Mouse (Mus musculus): Measurements from ENCODE around the gene Nup107.

The Nup107 gene

DNA sequence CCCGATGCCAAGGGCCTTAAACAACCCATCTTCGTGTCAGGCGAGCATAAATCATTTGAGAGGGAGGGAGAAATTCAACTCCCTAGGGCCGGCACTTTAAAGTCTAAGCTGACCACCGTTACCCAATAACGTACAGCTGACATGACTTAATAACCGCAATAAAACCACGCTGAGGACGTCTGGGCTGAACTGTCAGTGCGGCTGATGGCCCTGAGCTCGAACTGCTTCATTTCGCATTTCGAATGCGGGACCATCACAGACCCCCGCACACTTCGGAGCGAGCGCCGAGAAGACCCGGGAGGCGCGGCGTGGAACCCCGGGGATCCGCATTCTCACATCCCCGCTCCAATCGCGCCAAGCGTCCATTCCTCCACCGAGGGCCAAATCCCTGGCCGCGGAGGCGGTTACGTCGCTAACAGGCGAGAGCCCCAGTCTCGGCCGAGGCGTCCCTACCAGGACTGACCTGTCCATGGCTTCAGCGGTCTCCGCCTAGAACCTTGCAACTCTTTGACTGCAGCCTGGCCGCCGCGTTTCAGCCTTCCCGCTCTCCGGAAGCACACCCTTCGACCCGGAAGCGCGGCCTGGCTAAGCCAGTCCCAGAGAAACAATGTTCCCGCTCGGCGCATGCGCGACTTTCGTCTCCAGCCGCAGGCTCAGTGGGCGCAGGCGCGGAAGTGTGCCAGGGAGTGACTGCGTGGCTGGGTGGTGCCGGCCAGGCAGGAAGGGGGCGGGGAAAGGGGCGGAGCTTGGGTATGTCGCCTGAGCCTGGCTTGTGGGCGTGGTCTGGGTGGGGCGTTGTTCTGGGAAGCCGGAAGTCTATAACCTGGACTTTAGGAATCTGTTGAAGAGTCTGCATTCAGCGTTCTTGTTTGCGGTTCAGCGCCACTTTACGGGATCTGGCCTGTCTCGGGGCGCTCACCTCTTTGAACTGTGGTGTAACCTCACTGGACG lies at the start of gene Nup107:
Gene Nup107 (minus strand): TSS at position 565 of the 951 bp plus-strand sequence.
- DNase-seq (ENCODE audit: low spot score in 2 of 2), result peak; percentile 100

DNA sequence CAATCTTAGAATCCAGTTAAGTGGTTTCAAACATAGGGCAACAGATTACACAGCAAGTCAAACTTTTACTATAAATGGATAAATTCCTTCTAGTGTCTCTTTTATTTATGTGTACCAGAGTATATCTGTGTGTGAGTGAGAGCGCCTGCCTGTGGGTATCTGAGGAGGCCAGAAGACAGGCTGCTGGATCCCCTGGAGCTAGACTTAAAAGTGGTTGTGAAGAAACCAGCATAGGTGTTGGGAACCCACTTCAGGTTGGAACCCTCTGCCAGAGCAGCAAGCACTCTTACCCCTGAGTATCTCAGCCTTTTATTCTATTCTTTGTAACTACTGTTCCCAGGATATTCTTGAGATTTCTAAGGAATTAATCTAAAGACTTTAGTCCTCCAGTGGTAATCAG lies 49.3 kb upstream of the Nup107 start:
- DNase-seq (ENCODE audit: low spot score in 2 of 2), result no peak

DNA sequence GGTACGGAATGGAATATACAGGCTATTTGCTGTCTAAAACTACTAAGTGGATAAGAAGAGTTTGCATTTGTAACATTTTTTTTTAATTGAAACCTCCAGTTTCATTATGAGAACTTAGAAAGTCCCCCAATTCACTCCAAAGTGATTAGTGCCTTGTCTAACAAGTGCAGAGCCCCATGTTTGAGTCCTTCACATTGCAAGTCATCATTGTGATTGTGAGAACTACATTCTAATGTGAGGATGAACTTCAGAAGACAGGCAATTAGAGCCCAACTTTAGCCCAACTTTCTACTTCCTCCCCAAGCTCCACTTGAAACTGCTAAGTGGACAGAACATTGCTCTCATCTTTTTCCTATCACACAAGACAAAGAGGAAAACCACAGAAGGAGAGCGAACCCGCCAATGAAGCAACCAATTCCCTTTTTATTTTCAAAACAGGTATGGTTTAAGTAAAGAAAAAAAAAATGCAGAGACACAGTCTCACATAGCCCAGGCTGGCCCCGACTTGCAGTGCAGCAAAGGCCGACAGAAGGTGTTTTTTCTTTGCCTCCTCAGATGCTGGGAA lies 48.0 kb upstream of the Nup107 start:
- no peak for DNase-seq (ENCODE audit: low spot score in 2 of 2)

DNA sequence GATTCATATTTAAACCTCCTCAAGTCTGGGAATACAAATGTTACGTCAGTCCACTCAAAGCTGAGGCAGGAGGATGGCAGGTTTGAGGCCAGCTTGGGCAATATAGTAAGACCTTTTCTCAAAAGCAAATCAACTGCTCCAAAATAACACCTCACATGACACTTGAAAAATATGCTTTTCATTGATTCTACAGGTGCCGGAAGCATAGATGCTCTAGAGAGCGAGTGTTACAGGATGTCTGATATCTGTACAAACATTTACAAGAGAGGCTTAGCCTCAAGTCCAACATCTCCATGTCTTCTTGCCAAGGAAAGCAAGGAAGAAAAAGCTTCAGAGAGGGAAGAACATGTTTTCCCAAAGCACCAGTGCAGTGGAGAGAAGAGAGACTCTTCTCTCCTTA lies 47.2 kb upstream of the Nup107 start:
- DNase-seq (ENCODE audit: low spot score in 2 of 2), result no peak

DNA sequence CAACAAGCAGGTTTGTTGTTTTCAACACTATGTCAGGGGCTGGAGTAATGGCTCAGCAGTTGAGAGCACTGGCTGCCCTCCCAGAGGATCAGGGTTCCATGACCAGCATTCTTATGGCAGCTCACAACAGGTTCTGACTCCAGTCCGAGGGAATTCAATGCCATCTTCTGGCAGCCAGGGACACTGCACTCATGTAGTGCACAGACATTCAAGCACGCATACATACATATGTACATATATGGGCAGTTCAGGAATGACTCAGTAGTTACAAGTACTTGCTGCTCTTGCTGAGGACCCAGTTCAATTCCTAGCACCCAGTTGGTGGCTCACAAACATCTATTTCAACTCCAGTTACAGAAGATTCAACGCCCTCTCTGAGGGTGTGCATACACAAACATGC lies 46.4 kb upstream of the Nup107 start:
- no peak for DNase-seq (ENCODE audit: low spot score in 2 of 2)

DNA sequence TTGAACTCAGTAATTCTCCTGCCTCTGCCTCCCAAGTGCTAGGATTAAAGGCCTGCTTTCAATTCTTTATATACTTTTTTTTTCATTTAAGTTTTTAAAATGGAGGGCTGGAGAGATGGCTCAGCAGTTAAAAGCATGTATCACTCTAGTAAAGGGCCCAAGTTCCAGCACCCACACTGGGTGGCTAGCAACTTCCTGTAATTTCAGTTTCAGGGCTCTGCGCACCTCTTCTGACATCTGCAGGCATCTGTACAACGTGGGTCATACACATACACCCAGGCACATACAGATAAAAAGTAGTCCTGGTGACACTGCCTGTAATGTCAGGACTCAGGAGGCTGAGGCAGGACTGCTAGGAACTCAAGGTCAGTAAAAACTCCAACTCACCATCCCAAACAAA lies 43.8 kb upstream of the Nup107 start:
- no peak for DNase-seq (ENCODE audit: low spot score in 2 of 2)

DNA sequence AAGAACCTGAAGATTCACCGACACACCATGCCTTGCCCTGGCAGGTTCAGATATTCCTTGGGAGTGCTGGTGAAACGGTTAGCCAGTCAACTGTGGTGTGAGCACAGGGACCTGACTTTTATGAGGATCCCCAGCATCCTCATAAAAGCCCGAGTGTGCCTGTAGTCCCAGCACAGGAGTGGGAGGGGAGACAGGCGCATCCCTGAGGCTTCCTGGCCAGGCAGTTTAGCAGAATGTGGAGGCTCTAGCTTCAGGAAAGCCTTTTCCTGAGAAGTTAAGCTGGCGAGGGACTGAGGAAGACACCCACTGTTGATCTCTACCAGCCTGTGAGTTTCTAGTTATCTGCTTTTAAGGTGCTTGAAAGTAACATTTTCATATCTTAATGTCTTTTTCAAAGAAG lies 42.9 kb upstream of the Nup107 start:
- DNase-seq (ENCODE audit: low spot score in 2 of 2), result no peak

DNA sequence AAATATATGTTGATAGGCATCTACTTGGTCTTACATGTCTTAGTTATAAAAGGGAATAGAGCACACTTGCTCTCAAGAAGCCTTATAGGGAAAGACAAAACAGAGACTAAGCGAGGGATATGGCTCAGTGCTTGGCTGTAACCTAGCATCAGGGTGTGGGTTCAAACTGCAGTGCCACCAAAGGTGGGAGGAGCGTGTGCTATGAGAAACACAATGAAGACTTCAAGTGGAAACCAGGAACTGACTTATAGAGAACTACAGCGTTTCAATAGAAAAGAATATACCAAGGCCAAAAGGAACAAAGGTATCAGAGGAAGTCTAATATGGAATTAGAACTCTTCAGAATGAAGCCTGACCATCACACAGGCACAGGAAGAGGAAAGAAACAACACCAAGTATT lies 38.3 kb upstream of the Nup107 start:
- no peak for DNase-seq (ENCODE audit: low spot score in 2 of 2)

DNA sequence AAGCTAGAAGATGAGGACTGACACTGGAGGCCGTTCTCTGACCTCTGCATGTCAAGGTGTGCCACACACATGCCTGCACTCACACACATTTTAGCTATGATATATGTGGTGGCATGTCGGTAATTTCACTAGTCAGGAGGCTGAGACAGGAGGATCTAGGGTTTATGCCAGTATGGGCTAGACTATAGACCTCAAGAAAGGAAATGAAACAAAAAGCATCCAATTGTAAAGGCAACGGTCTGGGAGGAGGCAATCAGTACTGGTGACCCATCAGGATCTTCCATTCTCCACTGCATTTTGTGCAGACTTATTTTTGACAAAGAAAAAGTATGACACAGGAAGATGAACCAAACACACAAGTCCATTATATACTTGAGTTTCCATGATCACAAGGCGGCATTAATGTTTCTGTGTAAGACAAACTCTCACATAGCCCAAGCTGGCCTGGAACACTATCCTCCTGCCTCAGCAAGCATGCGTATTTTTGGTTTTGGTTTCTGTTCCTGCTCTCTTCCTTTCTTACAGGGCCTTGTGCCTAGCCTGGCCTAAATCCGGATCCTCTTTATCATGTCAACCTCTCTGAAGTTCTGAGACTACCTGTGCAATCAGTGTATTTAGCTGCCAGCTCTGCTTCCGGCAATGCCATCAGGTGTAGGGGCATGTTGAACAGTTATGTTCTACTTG lies 37.1 kb upstream of the Nup107 start:
- DNase-seq (ENCODE audit: low spot score in 2 of 2), result no peak

DNA sequence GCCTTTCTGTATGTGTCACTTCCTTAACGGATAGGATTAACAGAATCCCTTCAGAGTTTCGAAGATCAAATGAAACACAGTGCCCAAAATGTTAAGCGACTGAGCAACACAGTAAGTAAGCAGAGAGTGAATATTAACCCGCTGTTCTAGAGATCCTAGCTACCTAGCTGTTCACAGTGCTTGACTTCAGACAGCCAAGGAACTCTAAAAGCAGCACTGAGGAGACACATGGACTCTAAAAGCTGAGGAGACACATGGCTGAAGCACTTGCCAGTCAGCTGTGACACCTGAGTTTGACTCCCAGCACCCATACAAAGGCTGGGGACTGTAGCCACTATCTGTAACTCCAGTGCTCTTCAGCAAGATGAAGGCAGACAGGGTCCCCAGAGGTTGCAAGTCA lies 36.5 kb upstream of the Nup107 start:
- no peak for DNase-seq (ENCODE audit: low spot score in 2 of 2)

DNA sequence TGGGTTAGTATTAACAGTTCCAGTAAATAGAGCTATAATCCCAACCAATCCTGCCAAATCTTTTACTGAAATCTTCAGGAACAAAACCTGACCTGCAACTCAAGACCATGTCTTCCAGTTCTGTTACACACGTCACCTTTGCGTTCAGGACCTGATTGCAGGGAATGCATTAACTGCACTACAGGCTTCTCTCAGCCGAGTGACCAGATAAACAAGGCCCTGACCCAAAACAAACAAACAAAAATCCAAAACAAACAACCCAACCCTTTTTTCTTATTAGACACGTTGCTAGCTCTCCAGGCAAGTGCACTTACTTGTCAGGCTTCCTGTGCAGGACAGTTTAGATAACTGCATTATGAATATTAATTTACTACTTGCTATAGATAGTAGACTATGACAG lies 36.0 kb upstream of the Nup107 start:
- no peak for DNase-seq (ENCODE audit: low spot score in 2 of 2)

DNA sequence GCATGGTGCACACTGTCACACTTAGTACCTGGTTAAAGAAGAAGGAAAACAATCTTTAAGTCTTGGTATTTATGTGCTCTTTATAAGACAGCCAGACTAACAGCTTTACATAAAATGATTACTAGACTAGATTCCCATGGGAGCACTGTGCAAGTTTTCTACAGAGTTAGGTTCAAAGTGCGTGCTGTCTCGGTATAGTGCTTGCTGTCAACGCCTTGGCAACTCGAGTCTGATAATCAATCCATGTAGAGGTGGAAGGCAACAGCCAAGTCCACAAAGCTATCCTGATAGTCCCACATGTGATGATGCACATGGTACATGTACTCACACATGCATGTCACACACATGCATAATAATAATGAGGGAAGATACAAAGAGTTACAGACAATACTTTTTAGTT lies 32.1 kb upstream of the Nup107 start:
- DNase-seq (ENCODE audit: low spot score in 2 of 2), result no peak

DNA sequence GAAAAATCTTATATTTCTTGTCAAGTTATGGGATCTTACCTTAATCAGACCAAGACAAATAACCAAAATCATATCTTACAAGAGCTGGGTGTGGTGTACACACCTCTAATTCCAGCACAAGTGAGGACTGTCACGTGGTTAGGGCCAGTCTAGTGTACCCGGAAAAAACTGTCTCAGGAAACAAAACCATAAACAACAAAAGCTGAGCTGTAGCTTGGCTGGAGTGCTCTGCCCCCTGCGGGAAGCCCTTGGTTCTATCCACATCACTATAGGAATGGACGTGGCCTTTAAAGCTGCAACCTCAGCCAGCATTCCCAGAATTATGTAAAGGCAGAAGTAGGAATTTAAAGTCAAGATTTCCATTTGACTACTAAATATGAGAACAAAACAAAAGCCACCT lies 31.6 kb upstream of the Nup107 start:
- no peak for DNase-seq (ENCODE audit: low spot score in 2 of 2)

DNA sequence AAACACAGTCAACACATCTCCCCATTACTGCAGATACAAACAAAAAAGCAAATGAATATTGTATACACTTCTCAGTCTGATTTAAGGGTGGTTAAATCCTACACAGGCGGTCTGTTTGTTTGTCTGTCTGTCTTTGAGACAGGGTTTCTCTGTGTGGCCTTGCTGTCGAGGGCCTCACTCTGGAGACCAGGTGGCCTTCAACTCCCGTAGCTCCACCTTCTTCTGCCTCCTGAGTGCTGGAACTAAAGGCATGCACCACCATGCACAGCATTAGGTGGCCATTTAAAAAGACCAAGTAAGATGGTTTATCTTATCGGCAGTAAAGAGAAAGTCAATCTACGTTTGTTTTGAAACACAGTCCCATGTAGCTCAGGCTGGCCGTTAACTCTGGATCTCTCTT lies 30.8 kb upstream of the Nup107 start:
- DNase-seq (ENCODE audit: low spot score in 2 of 2), result no peak

DNA sequence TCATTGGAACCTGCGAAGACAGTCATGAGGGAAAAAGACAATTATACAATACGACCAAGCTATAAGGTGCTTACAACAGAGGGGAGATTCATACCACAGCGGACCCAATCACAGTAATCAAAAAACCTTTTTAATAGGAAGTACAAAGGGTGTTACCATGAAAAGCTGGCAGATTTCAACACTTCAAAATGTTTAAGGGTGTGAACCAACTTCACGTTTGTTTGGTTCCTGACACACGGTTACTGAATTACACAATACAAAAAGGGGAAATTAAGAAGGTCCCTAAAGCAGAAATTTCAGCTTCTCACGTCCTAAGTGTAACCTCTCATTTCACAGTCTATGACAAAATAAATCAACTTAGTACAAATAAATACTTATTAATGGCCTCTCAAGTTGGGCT lies 26.1 kb upstream of the Nup107 start:
- DNase-seq (ENCODE audit: low spot score in 2 of 2), result no peak

DNA sequence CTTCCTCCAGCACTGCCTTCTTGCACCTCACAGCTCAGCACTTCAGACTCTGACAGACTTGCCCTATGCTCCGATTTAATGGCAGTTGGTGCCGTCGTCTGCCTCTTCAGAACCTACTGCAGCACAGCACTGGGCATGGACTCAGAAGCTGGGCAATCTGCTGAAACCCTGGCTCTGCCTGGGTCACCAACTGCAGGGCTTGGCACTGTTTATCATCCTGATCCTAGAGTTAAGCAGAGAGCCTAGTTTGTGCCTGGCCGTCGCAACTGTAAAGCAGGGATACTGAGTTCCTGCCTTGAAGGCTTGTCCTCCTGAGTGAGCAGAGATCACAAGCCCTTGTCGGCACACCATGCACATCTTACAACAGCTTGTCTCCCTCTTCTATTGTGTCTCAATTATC lies 24.2 kb upstream of the Nup107 start:
- no peak for DNase-seq (ENCODE audit: low spot score in 2 of 2)

DNA sequence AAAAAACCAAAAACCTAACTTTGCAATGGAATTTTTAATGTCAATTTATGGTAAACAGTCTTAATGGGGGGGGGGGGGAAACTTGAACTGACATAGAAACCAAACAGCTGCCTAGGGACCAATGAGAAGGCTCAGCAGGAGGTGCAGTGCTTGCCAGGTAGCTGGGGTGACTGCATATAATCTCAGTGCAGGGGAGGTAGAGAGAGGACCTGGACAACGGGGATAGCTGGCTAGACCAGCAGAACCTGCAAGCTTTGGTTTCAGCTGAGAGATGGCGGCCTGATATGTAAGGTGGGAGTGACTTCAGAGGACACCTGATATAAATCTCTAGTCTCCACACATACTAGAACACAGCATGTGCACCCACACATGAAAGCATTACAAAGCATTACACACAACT lies 20.0 kb upstream of the Nup107 start:
- DNase-seq (ENCODE audit: low spot score in 2 of 2), result no peak

DNA sequence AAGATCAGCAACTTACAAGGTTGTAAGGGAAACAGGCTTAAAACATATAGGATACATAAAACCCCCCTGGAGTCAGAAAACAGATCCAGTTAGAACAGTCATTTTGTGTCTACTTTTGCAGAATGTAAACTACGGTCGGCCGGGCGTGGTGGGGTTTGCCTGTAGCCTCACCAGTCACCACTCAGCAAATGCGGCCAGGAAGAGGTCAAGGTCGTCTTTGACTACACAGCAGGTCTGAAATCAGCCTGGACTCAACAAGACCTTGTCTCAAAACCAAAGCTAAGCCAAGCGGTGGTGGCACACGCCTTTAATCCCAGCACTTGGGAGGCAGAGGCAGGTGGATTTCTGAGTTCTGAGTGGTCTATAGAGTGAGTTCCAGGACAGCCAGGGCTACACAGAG lies 19.1 kb upstream of the Nup107 start:
- DNase-seq (ENCODE audit: low spot score in 2 of 2), result no peak

DNA sequence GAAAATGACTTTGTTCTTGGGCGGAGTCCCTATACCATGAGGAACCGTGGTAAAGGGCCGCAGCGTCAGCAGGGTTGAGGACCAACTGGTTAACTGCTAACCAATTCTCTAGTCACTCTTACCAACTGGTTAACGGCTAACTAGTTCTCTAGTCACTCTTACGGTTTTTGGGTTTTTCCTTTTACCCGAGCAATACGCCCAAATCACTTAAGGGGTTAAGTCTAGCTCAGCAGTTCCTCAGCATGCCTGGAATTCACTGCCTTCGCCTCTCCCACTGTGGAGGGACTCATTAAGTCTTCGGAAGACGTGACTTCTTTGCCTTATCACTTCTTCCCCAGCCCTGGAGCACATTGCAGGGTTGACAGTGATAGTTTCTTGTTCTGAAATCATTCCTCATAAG lies 18.0 kb upstream of the Nup107 start:
- no peak for DNase-seq (ENCODE audit: low spot score in 2 of 2)

DNA sequence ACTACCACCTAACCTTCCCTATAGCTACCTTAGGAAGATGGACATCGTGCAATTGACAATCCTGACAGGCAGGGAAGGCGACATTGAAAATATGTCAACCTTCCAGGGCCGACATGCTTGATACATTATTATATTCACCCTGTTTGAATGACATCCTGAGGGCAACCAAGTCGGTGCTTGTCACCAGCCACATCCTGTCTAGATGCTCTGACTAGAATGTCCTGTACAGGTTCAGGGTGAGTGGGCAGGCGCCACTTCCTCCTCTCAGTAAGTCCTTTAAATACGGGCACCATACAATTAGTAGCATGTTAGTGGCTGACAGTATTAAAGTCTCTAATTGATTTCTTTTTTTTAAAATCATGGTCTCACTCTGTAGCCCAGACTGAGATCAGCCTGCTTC lies 15.6 kb upstream of the Nup107 start:
- no peak for DNase-seq (ENCODE audit: low spot score in 2 of 2)

DNA sequence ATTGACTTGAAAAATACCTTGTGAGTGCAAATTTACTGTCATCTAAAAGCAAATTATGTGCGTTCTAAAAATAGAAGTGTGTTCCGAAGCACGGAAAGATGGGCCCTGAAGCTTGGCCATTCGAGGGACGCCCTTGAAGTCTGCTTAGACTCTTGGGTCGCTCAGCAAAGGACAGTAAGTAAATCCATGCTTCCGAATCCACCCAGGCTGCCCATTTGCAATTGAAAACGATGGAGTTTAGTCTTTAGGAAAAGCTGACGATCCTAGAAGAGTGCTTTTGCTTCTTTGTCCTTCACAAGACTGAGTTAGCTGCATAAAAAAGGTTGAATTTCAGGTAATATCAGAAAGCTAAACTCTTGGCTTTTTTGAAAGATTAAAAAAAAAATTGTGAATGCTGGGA lies 13.4 kb upstream of the Nup107 start:
- DNase-seq (ENCODE audit: low spot score in 2 of 2), result no peak

DNA sequence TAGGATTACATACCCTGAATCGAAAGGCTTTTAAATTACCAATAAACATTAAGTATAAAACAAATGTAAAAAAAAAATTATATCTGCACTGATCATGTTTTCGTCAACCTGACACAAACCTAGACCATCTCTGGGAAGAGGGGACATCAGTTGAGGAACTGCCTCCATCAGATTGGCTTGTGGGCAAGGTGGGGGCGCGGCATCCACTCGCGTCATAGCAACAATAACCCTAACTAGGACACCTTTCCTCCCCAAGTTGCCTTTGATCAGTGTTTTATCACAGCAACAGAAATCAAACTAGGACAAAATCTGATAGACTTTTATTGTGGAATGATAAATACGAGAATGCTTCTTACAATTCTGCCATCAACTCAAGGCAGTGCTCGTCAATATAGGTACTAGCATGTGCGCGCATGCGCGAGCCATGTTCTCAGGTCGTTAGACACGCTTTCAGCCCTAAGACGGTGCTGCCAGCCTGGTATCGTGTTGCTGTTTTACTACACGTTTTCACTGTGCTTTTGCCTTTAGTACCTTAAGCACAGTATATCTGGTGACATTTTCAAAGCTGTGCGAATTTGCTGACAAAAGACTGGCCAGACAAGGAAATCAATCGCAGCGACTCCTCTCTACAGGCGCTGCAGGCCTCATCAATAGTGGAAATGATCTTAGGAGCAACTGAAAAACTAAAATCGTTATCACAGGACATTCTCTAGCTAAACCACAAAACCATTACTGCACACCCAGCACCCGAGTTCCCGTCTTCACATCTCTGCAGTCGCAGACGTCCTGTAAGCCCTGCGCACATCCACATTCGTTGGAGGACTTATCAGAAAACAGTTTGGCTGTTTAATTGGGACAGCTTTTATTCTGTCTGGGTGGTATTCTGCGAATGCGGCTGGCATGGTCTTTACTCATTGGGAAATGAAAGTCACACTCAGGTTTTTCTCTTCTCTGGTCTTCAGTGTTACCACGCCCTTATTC lies 11.7 kb upstream of the Nup107 start:
- no peak for DNase-seq (ENCODE audit: low spot score in 2 of 2)

Measured in right cerebral cortex, postnatal 36 days (tissue).